Mouse (Mus musculus) adrenal gland, postnatal 25 days (tissue): Measurements from ENCODE around the gene Rad9b. TPM values are rescaled to one million over a fixed set of nuclear protein-coding genes. Genes with fewer than 3 reads are reported as not detected.
A peak's percentile ranks its signal among the peaks of the same experiment; 100 is the strongest.

Experiments used
- DNase-seq: peaks from one replicate; pipeline ENCODE4 v3.0.0; 2021; ENCODE audit warnings: mixed read lengths
- total RNA-seq: library from RNA; stranded (reverse); gene quantifications from 2 replicates; pipeline ENCODE4 v1.2.3, GENCODE M21; 2021

Gene Rad9b
- total RNA-seq, 1 experiment from 2014 or later = 3.9 TPM

DNA sequence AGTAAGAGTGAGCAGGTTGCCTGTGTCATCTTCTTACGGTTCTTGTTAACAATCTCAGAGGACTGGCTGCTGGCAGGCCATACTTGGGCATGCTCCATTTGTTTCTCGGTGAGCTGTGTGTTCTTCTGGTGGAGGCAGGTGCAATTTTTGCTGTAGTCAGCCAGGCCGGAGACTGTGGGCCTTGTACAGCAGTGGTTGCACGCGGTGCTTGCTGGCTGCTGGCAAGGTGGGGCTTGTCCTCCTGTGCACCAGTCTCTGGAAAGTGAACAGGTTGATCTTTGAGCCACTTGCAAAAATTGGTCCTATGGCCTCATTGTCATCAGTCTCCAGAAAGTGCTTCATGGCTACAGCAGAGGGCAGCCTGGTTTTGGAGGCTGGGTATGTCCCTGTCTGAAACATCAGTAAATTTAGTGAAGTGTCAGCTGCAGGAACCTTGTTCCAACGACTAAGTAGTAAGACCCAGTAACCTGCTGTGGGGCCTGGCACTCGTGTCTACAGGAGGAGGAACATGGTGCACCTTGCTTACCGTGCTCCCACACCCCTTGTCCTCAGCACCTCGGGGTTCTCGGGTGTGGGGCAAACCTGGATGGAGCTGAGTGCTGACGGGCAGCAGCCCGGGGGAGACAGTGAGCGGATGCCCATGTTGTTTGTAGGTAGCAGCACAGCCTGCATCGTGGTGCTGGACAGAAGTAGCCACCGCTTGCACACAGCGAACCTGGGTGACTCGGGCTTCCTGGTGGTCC lies 40.9 kb downstream of the Rad9b start:
- DNase-seq = no peak

DNA sequence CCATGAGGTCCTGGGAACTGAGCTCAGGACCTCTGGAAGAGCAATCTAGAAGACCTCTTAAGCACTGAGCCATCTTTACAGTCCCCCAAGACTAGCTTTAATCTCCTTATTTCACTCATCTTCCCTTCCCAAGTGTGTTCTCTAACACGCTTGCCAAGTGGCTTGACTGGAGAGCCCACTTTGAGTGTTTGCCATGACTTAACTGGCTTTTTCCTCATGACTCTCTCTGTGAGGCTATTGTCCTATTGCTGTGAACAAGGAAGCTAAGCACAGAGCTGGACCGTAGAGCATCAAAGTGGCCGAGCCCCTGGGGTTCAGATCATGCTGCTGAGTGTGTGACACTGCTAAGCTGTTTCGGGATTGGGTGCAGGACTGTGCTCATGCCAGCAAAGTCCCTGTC lies 41.7 kb downstream of the Rad9b start:
- no peak for DNase-seq

DNA sequence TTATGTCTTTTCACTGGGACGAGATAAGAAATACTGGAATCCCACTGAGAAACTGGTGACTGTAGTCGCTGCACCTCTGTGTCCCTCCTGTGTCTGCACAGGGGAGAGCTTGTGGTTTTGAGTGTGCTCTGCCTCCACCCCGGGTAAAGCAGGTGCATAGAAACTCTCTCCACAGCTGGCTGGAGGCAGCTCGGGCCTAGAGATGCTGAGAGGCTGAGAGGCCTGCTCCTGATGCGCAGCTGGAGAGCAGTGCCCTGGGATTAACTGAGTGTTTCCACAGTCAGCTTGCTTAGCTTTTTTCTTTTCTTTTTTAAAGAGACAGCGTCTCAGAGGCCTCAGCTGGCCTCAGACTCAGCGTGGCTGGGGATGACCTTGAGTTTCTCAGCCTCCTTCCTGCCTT lies 42.3 kb downstream of the Rad9b start:
- no peak for DNase-seq

DNA sequence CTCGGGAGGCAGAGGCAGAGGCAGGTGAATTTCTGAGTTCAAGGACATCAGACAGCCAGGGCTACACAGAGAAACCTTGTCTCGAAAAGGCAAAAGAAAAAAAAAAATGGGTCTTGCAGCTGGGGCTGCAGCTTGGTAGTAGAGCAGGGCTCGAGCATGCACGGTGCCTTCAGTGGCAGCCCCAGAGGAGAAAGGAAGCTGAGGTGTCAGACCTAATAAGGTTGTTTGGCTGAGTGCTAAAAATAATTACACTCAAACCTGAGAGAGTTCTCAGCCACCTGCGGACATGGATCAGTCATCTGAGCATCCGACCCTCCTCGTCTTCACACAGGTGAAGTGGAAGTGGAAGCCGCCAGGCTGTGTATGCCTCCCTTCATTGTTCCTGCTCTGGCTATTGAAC lies 43.3 kb downstream of the Rad9b start:
- no peak for DNase-seq

DNA sequence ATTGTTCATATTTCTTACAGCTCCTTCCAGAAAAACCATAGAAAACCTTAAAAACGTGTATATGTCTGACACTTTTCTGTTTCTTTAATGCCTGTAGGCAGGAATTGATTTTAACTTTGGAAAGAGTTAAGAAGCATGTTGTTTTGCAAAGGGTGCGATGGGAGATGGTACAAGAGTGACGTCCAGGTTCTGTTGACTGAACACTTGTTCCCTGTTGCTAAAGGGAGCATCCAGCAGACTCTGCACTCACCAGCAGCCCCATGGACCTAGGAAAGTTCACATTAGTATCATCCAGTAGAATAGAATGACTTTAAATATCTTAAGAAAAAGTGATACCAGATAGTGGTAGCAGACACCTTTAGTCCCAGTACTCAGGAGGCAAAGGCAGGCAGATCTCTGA lies 47.5 kb downstream of the Rad9b start:
- DNase-seq = no peak

DNA sequence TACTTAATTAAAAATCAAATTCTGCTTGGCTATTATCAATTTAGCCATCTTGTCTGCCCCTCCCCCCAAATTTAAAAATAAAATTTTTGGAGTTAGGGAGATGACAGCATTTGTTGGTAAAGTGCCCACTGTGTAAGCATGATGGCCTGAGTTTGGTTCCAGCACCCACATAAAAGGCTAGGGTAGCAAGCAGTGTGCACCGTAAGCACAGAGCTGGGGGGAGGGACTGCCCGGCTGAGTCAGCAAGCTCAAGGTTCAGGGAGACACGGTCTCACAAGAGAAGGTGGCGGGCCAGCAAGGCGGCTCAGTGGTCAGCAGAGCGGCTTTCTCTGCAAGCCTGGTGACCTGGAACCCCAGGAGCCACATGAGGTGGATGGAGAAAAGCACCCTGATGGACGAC lies 48.6 kb downstream of the Rad9b start:
- peak; percentile 64 for DNase-seq

DNA sequence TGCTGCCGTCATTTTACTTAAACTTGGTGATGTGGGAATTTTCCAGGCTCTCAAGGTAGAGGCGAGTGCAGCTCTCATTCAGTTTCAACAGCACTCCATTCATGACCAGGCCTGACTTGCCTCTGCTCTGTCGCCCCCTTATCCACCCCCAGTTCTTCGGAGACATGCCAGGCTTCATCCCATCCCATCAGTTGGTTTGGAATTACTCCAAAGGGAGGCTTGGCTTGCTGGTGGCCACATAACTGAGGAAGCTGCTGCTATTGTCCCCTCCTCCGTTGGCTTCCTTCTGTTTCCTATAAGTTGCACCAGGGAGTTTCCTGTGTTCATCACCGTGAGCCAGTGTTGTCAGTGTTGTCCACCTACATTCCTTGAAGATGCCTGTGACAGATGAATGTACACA lies 49.5 kb downstream of the Rad9b start:
- DNase-seq = no peak

DNA sequence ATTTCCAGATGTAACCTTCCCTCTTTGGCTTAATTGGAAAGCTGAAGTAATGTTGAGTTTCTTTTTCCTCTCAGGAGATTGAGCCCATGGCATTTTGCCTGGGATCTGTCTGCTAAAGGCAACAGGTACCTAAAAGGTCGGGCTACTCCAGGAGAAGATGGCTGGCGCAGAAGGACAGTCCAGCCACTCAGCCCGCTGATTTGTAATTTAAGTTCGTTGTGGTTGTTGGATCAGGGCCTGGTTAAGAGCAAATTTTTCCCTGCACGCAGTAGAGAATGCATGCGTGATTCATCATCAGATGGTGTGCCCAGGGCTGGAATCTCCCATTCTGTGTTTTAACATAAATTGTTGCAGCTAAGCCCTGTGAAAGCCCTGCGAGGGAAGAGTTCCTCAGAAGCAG lies 50.1 kb downstream of the Rad9b start:
- no peak for DNase-seq

DNA sequence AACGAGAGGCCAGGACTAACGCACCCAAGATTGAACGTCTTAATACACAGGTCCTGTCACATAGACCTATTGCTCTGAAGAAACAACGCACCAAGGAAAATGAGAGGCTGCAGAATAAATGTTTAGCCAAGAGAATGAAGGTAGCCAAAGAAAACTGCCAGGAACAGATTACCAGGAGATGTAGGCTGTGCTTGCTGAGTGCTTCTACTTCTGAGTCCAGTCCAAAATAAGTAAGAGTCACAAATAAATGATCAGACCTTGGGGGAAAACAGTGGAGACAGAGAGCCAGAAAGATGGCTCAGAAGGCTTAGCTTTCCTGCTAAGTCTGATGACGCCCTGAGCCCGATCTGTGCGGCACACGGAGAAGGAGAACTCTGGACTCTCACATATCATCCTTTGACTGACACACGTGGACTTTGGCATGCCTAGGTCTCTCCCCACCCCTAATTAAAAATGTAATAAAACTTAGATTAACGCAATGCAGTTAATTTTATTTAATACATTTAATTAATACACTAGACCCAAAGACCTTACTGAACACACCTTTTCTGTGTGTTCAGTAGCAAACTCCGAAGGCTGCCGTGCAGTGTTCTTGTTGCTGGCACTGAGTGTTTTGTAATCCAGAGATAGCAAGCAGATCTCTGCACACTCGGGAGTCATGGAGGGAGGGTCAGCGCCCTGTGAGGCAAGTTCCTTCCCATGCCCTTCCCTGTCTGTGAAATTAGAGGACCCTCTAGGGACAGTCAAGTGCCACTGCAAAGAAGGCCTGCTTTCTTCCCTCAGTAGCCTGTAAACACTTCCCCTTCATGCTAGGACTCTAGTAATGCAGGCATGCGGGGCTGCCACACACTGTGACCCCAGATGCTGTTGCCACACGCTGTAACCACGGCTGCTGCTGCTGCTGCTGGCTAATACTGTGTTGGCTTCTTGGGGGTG lies 51.0 kb downstream of the Rad9b start:
- DNase-seq = no peak

DNA sequence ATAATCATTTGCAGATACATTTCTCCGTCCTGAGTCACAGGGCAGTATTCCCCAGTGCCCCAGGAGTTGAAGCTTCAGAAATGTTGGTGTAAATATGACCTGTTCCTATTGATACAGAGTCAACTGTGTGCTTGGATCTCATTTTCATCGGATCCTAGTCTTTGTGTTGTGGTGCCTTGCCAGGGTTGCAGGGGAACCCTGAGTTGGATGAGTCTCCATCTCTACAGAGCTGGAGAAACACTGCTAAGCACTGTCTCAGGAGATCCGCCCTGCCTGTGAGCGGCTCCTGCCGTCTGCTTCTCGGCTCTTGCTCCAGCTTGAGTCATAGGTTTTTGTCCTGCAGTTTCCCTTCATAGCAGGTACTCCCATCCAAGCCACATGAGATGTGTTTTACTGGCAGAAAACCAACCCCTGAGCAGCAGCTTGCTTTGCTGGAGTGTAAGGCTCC lies 53.9 kb downstream of the Rad9b start:
- DNase-seq = no peak

DNA sequence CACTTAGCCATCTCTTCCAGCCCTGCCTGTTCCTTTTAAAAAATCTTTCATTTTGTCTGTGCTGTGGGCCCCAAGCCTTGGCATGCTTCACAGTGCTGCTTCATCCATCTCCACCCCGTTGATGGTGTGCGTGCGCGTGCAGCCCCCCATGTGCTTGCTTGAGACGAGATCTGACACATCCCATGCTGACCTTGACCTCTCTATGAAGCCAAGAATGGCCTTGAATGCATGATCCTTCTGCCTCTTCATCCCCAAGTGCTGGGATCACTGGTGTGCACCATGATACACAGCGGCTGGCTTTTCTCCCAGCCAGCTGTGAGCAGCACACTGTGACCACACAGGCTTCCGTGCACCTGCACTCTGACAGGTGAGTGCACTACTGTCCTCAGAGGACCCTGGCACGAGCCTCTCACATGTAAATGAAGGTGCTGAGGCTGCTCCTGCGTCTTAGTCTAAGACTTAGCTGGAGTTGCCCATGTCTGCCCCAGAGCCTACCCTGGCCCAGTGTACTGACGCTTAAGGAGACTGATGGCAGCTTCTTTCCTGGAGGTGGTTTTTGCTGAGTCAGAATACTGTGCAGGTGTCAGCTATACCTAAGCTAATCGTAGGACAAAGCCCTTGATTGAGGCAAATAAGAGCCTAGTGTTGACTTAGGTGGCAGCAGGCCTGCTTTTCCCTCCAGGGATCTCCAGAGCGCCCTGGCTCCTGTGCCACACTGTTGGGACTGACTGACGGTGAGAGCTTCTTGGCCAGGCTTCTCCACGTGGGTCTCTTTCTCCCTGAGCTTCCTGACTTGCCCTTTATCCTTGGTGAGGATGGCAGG lies 58.7 kb downstream of the Rad9b start:
- DNase-seq = no peak

DNA sequence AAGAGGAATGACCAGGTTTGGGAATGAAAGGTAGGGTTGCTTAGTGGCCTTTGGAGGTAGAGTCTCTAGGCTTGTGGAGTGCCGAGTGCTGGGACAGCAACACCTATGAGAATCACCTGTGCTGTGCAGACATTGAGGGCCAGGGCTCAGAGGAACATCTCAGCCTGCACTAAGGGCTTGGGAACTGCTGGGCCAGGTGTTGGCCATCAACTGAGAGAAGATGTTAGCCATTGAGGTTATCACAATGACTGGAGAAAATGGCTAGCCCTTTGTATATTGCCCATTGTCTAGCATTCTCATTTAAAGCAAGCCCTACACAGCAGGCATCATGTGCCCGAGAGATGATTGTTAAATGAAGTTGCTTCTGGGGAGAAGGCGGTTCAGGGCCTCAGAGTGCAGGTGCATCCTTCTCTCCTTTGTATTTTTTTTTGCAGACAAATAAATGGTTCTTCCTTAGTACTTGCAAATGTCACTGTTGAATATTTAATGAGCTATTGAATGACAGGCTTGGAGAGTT lies 59.8 kb downstream of the Rad9b start:
- DNase-seq = no peak

DNA sequence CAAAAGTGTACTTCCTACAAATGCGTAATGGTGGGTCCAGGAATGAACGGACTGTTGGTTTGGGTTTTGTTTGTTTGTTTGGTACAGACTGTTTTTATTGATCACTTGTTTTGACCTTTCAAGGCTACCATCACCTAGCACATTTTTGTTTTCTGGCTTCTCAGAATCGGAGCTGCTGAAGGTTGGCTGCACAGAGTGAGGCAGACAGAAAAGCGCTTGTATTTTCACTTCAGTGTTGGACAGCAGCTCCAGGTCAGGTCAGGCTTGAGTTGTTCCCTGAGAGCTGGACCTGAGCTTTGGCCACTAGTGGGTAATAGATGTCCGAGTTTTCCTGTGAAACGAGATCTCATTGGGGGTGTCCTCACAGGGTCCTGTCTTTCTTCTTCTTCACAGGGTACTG lies 60.9 kb downstream of the Rad9b start:
- no peak for DNase-seq

DNA sequence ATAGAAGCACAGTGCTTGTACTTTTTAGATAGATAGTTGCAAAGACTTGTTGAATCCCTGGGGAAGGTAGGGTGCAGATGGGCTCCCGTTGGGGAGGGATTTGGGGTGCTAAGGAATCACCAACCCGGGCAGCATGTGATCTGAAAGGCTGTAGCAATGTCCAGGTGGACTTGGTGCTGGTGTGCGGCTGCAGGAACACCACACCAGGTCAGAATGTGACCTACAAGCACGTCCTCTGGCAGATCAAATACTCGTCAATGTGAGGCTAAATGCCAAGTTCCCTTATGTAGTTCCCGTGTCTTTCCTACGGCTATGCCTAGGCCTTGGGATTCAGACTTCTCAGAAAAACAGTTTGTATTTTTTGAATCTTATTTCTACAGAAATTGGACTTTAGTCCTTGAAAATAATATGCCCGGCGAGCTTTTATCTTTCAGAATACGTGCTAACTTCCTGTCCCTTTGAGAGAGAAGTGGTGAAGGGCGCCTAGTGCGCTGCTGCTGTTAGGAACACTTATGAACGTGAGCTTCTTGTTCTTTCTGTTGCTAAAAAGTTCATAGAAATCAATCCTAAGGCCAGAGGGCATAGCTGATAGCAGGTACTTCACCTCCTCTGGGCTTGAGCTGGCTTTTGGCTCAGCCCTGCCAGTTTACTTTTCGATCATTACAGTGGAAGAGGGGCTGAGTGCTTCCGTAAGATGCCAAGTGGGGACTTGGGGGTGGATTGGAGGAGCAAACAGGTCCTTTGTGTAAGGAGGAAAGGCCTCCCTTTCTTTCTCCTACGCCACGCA lies 62.3 kb downstream of the Rad9b start:
- no peak for DNase-seq

DNA sequence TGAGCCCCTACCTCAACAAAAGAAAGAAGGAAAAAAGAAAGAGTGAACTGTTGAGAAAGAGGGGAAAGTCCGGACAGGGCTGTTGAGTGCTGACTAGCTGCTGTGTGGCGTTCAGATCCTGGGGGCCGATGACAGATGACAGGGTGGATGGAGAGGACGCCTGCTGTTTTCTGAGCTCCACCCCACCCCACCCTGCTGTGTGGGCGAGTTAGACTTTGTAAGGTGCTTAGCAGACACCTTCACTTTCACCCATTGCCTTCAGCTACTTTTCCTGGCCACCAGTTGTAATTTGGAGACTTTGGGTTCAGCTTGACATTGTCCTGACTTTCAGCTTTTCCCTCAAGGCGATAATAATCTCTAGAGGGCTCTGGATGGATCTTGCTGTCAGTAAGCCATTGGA lies 62.9 kb downstream of the Rad9b start:
- no peak for DNase-seq

DNA sequence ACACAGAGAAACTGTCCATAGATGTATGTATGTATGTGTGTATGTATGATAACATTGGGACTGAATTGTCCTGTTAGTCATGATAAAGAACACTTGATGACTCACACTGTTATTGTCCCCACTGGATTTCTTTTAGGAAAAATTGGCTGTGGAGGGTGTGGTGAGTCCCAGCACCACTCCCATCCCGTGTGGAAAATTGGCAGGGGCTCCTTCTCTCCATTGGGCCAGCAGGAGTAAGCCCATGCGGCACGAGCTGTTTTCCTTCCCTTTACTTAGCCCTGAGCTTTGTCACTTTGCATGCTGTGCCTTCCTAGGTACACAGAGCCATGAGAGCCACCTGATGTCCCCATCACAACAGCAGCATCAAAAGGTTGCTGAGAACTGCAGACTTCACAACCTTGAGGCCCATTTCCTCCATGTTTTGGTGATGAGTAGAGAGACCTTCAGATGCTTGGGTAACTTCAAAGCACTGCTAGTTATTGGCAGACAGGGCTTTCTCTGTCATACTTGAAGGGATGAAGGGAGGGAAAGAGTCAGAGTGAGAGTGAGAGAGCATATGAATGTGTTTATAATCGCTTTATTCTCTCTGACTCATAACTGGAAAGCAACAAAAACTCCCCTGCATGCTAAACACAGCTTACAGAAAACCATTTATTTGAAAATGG lies 65.8 kb downstream of the Rad9b start:
- DNase-seq = no peak

DNA sequence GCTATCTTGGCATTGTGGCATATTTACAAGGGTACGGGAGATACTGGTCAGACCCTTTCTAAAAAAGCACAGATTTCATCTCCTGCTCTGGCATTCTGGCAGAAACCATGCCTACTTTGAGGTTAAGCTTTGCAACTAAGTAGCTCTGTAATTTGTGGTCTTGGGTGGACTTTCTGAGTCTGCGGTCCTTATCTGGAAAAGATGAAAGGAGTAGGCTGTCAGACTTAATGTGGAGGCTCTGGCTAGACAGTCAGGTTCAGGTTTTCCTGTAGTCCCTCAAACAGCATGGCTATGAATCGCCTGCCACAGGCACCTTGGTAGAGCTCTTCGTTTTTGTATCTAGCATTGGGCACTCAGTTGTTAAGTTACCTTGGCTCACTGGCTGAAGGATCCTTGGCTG lies 67.0 kb downstream of the Rad9b start:
- no peak for DNase-seq

DNA sequence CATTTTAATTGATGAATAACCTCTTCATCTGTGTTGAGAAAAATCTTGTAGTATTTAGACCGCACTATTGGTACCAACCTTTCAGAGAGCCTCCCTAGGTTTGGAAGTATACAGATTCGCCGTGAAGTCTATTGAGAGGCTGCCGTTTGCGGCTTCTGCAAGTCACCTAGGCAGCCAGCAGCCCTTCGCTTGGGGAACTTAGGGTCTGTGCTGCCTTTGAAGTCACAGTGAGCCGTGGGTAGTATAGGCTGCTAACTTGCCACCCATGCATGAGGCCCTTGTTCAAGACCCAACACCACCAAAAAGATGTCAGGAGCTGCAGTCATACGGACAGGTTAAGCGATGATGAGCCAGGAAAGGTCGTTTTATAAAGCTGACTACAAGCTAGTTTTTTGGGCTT lies 67.8 kb downstream of the Rad9b start:
- no peak for DNase-seq

DNA sequence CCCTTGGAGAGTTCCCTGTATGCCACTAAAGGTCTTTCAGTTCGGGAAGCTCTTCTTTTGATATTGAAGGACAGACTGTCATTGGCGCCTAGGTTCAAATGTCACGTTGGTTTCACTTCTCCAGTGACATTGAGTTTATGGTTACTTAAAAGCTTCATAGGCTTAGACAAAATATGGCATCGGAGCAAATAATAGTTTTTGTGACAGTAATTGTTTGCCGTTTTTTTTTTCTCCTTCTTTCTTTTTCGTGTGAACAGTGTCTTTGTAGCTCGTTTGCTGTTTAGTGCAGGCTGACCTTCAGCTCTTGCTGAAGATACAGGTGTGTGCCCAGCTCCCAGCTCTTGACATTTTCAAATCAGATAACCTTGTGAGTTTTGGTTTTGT lies 68.3 kb downstream of the Rad9b start:
- no peak for DNase-seq

DNA sequence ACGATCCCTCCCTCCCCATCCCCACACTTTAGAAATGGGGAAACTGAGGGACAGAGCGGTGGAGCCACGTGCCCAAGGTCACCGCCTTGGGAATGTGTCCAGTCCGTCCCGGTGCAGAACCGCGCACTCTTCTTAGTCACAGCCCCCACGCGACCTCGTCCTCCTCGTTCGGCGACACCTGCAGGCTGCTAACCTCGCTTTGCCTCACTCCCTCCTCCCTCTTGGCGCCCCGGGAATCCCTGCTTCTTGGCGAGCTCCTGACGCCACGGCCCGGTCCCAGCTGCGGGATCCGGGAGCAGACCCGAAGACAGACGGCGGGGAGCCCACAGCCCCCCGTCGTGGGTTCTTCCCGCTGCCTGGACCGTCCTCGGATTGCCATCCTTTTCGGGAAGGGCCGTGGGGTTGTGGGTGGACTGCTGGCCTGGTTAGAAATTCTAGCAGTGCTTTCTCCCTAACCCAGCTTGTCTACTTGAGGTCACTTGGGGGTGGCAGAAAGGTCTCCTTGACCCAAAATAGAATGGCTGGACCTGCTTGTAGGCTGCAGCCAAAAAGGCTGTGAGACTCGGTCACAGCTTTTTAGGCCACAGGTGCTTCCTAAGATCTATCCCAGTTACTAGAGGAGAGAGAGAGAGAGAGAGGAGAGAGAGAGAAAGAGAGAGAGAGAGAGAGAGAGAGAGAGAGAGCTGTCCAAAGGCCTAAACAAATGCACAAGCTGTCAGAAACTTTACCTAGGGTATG lies 68.8 kb downstream of the Rad9b start:
- peak; percentile 72 for DNase-seq
